Mouse (Mus musculus): ENCODE results near the gene Rora.

The Rora gene

DNA sequence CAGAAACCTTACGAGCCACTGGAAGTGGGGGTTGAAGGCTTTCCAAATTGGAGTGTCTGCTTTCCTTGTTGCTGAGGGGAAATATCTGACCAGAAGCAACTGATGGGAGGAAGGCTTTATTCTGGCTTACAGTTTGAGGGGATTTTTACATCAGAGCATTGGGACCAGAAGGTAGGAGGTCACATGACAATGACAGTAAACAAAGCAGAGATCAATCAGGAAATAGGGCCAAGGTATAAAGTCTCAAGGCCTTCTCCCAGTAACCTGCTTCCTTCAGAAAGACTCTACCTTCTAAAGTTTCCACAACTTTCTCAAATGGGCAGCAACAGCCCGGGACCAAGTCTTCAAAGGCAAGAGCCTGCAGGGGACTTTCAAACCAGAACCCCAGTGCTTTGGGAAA is 34.6 kb downstream of the Rora start:
- DNase-seq (ENCODE audit: low spot score in 2 of 2) = no peak

DNA sequence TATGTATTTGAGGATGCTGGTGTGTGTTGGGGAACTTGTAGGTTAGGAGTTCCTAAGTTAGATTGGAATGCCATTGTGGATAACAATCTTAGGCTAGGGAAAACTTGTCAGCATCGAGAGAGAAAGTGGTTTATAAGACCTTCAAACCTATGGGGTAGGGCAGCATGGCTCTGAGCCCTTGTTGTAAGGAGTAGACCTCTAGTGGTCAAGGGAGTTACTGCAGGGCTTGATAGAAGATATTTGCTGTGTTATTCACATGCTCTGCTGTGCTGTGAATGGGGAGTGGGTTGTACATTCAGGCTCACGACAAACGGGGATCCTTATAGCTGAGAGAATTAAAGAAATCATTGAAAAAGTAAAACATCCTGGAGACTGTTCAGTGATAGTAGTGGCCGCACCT is 35.8 kb downstream of the Rora start:
- DNase-seq (ENCODE audit: low spot score in 2 of 2) = peak in 1 of 2 experiments; percentile 58

GRCm38 (mm10) chr9:68694889-68695495 is 41.4 kb downstream of the Rora start:
- DNase-seq (ENCODE audit: low spot score in 2 of 2) = no peak

GRCm38 (mm10) chr9:68695496-68695969 is 41.9 kb downstream of the Rora start:
- DNase-seq (ENCODE audit: low spot score in 2 of 2) = no peak

DNA sequence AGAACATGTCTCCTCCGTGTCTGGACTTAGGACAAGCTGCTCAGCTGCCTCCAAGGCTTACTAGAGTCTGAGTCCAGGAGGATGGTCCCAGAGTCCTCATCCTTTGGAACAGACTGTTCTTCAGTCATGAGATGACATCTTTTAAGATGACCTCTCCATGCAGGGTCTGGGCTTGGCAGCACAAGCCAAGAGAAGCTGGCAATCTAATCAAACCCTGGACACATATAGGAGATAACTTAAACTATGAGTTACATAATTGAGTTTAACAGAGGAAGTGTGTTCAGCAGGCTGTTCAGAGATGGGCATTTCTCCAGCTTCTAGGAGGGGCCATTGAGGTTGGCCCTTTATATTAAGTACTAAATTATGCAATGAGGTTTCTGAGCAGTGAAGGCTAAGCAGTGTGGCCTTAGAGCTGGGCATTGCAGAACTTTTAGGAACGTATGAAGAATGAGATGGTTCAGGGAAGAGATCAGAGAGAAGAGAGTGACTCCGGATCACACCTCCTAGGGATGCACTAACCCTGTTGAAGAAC is 42.9 kb downstream of the Rora start:
- DNase-seq (ENCODE audit: low spot score in 2 of 2) = no peak

GRCm38 (mm10) chr9:68699341-68699740 is 45.8 kb downstream of the Rora start:
- DNase-seq (ENCODE audit: low spot score in 2 of 2) = no peak

- DNase-seq (ENCODE audit: low spot score in 2 of 2) = no peak
Observed at GRCm38 (mm10) chr9:68699856-68700255, 46.3 kb downstream of the Rora start.

GRCm38 (mm10) chr9:68707636-68708035 is 54.0 kb downstream of the Rora start:
- DNase-seq (ENCODE audit: low spot score in 2 of 2) = no peak

- DNase-seq (ENCODE audit: low spot score in 2 of 2) = no peak
Observed at GRCm38 (mm10) chr9:68709232-68709631, 55.6 kb downstream of the Rora start.

DNA sequence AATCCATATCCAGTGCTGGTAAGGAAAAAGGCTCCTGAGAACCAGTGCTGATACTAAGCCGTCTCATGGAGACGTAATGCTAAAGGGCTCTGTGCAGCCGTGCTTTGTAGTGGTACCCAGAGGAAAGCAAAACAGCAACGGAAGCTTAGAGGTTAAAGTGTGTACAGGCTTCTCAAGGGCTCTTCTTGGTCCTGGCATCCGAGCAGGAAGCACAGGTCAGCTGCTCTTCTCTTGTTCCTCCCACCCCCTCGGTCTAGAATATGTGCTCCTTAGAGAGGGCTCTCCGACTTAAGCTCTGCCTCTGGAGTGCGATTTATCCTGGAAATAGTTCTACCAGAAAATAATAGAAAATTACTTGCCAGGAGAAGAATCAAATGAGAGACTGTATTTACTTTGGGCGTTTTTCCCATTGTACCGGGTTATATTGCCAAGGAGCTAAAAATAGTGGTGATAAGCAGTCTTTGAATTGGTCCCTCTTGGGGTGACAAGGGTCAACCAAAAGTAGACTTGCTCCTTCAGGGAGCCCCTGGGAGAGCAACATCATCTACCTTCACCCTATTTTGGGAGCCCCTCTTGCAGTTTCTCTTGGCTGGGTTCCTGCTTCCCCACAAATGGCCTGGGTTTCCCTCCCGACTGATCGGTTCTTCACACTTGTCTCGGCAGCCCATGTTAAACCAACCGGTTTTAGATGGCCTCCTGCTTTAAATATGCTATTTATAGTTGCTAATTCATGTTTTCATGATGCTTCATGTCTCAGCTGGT is 57.5 kb downstream of the Rora start:
- peak; percentile 41 to 68 for DNase-seq (ENCODE audit: low spot score in 2 of 2)

- peak in 1 of 2 experiments; percentile 44 for DNase-seq (ENCODE audit: low spot score in 2 of 2)
Observed at GRCm38 (mm10) chr9:68716961-68717360, 63.4 kb downstream of the Rora start.

DNA sequence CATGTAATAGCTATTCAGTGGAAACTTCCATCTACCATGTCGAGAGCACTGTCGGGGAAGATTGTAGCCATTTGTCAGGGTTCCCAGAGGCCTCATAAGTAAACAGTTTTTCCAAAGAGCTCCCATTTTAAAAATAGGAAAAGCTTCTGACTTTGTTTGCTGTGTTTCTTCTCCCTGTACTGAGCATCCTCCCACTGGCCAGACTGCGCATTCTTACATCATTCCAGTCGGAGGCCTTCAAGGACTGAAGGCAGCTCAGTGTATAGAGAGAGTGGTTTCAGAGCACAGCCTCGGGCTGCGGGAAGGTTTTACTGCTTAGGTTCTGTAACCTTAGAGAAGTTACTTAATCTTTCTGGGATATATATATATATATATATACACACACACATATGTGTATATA is 64.8 kb downstream of the Rora start:
- no peak for DNase-seq (ENCODE audit: low spot score in 2 of 2)

DNA sequence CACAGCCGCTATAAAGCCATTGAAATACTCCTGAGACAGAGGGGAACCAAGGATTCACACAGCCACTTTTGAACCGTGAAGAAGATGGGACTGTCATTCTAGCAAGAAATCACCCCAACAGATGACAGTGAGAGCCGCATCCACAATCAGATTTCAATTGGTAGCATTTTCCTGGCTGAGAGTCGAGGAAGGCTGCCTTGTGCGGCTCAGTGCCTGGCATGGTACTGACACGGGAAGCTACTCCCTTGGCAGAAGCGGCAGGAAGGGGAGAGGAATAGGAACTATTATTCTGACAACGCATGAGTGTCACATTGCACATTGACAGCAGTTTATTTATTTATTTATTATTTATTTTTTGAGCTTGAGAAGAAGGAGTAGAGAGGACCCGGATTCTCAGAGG is 65.7 kb downstream of the Rora start:
- no peak for DNase-seq (ENCODE audit: low spot score in 2 of 2)

DNA sequence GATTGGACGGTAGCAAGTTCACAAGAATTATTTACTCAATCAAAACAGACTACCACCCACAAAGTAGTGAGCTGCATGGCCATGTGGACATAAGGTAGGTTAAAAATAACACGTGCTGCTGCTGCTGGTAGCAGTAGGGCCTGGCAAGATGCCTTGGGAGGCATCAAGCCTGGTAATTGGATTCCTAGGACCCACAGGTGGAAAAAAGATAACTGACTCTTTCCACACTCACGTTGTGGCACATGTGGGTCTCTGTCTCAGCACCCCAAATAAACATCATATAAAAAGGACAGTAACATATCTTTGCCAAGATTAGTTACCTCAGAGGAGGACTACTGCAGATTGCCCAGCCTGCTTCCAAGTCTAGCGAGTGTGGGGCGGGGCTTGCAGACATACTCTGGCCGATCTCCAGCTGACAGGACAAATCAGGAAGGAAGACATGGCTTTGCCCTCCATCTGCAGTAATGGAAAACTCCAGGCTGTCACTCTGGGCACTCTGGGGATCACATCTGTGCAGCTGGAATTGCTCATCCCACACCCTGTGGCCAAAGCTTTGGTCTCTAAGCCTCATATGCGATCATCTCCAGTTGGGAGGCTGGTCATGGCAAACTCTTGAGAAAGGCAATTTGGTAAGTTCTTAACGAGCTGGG is 71.2 kb downstream of the Rora start:
- DNase-seq (ENCODE audit: low spot score in 2 of 2) = peak; percentile 36 to 69

DNA sequence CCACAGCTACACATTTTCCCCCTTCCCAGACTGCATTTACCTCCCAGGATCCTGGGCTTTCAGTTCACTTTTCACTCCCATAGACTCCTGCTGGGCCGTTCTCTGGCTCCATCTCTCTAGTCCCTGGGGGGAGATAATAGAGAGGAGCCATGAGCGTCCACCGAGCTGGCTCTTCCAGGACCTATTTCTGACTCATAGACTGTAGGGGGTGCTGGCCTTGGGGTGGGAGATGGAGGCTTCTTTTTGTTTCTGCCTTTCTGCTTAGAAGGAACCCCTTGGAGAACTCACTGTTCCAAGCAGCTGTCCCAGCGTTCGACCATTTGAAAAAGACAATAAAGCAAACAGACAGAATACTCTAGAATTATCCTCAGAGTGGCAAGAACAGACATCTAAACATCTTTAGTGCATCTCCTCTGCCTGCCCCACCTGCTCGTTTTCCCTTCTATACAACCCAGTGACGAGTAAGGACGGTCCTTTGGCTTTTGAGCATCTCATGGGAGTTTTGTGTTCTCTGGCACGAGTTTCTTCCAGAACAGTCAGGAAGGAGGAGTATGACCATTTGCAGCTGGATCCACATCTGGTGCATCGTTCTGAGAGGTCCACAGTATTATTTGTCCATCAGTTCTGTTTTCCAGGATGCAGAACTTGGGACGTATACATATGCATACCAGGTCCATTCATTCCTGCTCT is 73.7 kb downstream of the Rora start:
- peak; percentile 55 to 59 for DNase-seq (ENCODE audit: low spot score in 2 of 2)

GRCm38 (mm10) chr9:68731438-68731837 is 77.9 kb downstream of the Rora start:
- DNase-seq (ENCODE audit: low spot score in 2 of 2) = no peak

GRCm38 (mm10) chr9:68732929-68733328 is 79.3 kb downstream of the Rora start:
- DNase-seq (ENCODE audit: low spot score in 2 of 2) = no peak

DNA sequence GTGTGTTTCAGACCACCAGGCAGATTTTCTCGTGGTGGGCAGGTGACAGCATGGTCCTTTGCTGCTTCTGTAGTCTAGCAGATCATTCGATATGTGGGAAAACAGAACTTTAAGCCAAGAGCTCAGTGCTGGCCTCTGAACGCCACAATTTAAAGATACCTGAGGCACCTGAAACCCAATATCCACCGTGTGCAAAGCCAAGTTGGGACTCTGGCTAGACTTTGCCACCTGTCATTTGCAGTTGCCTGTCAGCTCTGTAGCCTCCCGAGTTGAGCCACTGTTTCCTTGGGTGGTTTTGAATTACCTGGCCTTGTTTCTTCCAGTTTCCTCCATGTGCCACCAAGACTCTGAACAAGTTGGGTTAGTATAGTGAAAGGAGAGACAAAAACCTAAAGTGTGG is 82.3 kb downstream of the Rora start:
- no peak for DNase-seq (ENCODE audit: low spot score in 2 of 2)

DNA sequence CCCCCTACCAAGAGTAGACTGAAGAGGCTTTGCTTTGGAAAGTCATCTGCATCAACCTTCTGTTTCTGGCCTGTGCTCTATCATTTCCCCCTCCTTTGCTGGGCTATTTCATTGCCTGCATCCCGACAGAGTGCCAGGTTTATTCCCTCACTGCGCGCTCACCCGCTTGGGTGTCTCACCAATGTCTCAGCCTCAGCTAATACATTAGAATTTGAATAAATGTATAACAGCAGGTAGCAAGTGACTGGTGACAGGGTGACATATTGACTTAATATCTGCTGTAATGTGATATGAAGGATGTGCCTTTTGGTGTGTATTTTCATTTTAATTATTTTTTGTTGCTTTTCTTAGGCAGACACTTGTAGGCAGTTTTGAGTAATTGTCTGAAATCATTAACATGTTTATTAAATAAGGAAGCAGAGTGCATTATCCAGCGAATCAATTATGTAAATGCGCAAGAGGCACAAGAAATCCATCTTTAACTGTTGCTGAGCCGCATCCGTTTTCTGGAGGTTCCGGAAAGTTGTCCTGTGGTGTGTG is 83.7 kb downstream of the Rora start:
- no peak for DNase-seq (ENCODE audit: low spot score in 2 of 2)

GRCm38 (mm10) chr9:68745931-68746646 is 92.5 kb downstream of the Rora start:
- DNase-seq (ENCODE audit: low spot score in 2 of 2) = no peak

GRCm38 (mm10) chr9:68756976-68757375 is 103.4 kb downstream of the Rora start:
- peak; percentile 44 to 76 for DNase-seq (ENCODE audit: low spot score in 2 of 2)

All from heart, adult 9 months (tissue).